Mouse (Mus musculus): ENCODE measurements around the gene Rab22a.

Gene Rab22a

DNA sequence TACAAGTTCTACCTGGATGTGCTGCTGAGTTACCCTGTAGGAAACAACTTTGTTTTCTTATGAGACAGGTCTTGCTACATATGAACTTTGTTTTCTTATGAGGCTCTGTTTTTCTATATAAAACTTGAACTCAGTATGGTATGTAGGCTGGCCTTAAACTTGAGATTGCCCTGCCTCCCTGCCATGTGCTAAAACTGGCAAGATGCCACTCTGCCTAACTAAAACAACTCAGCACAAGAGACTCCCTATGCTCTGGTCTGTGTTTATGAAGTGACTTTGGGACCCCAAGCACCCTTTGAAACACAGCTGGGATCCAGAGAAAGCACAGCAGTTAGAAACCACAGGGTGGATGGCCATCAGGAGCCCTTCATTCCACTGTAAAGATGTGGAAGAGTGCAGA is 18.2 kb upstream of the Rab22a start:
- Histone ChIP-seq H3K27me3 (ENCODE audit: insufficient read depth, low read length) (no peaks in the 10 kb centered on the region), H3K4me1 (replicated peaks; ENCODE audit: low read depth, low read length) (0 out of 2 replicates have a peak, but pooled peaks cover 6% of the 10 kb centered on the region), H3K36me3 (ENCODE audit: insufficient read depth, low read length) (peaks cover 12% of the 10 kb centered on the region; the same call in 1 of the 2 replicates), H3K9me3 (ENCODE audit: low read length) (no peaks in the 10 kb centered on the region), H3K4me3 (replicated peaks; ENCODE audit: low read length) (no peak overlapping the region)
- no peak for TF ChIP-seq NANOG (IDR thresholded peaks at IDR 0.05; ENCODE audit: borderline replicate concordance, low read length)
- no peak for TF ChIP-seq CTCF (conservative IDR thresholded peaks at IDR 0.05; ENCODE audit: low read length)
- TF ChIP-seq POU5F1 (IDR thresholded peaks at IDR 0.05; ENCODE audit: borderline replicate concordance, low read length): no peak

DNA sequence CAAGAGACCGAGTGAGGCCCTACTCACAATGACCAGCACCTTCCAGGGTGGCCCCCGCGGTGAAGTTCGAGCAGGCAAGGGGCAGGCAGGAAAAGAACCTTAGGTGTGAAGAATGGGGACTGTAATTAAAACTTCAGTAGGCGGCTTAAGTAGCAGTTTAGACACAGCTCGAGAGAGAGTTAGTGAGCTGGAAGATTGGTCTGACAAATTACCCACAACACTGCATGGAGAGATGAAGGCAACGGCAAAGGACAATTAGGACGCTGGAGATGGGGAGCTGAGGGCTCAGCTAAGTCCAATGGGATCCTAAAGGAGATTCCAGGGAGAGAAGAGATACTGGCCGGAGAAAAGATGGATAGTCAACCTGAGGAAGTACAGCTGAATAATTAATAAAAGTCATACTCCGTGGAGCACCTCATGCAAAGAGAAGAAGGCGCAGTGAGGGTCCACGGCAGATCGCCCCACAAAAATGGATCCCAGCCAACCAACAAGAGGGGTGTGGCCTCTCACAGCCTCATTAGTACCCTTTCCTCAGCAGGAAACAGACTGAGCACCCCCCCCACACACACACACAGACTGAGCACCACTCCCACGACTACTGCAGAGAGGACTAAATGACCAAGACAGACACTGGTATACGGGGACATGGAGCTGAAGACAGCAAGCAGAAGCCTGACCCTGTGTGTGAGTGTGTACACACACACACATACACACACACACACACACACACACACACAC is 17.1 kb upstream of the Rab22a start:
- H3K4me1 ChIP-seq (replicated peaks; ENCODE audit: low read depth, low read length): 0 out of 2 replicates have a peak, but pooled peaks cover 6% of the 10 kb centered on the region
- no peaks in the 10 kb centered on the region for H3K27me3 ChIP-seq (ENCODE audit: insufficient read depth, low read length)
- H3K9me3 ChIP-seq (ENCODE audit: low read length): no peaks in the 10 kb centered on the region
- H3K36me3 ChIP-seq (ENCODE audit: insufficient read depth, low read length): peaks cover 10% of the 10 kb centered on the region; the same call in 1 of the 2 replicates
- TF ChIP-seq NANOG (IDR thresholded peaks at IDR 0.05; ENCODE audit: borderline replicate concordance, low read length) (no peak), CTCF (conservative IDR thresholded peaks at IDR 0.05; ENCODE audit: low read length) (no peak), POU5F1 (IDR thresholded peaks at IDR 0.05; ENCODE audit: borderline replicate concordance, low read length) (no peak)
- no peak overlapping the region for H3K4me3 ChIP-seq (replicated peaks; ENCODE audit: low read length)

DNA sequence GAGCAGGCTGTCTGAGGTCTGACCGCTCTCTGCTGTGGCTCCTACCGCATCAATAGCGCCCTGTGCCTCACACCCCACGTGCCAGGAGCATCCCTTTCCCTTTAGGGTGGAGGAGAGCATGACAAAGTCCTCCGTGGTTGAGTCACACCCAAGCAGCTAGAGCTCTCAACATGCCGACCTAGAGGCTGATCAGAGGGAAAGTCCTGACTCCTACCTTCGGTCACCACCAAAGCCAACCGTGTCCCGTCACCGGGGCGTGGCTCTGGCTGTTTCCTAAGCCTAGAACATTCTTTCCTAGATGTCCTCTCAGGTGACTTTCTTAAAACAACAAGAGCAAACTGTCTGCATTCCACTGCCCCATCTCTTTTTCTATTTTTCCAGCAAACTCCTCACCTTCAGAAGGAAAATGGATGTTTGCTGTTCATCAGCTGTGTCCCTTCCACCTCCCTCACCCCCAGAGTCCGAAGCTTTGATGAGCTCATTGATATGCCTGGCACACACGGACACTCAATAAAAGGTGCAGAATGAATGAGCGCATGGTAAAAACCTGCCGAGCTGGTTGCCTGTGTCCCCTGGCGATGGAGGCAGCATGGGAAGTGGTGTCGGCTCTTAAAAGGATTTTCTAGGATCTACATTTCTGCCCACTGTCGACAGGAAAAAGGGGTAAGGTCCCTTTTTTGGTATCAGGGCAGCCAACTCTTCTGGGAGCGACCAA is 12.2 kb upstream of the Rab22a start:
- H3K4me3 ChIP-seq (replicated peaks; ENCODE audit: low read length): no peak overlapping the region
- H3K27me3 ChIP-seq (ENCODE audit: insufficient read depth, low read length): no peaks in the 10 kb centered on the region
- H3K4me1 ChIP-seq (replicated peaks; ENCODE audit: low read depth, low read length): 0 out of 2 replicates have a peak, but pooled peaks cover 6% of the 10 kb centered on the region
- H3K9me3 ChIP-seq (ENCODE audit: low read length): no peaks in the 10 kb centered on the region
- no peaks in the 10 kb centered on the region for H3K36me3 ChIP-seq (ENCODE audit: insufficient read depth, low read length)
- TF ChIP-seq POU5F1 (IDR thresholded peaks at IDR 0.05; ENCODE audit: borderline replicate concordance, low read length): no peak
- TF ChIP-seq NANOG (IDR thresholded peaks at IDR 0.05; ENCODE audit: borderline replicate concordance, low read length): no peak
- no peak for TF ChIP-seq CTCF (conservative IDR thresholded peaks at IDR 0.05; ENCODE audit: low read length)

DNA sequence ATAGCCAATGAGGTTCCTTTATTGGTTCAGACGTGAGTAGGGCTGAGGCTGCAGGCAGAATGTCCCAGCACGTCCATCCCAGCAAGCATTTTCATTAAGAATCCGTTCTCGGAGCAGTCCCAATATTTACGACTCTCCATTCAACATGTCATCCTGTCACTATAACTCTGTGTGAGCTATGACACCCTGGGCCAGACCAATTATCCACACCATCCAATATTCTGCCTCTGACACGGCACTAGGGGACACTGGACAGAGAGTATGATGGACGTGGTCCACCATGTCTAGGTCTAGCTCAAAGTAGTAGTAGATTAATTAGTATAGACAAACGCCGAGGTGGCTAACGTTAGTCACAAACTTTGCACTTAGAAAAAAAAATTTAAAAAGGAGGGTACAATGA is 9.8 kb upstream of the Rab22a start:
- TF ChIP-seq POU5F1 (IDR thresholded peaks at IDR 0.05; ENCODE audit: borderline replicate concordance, low read length): no peak
- no peak for TF ChIP-seq NANOG (IDR thresholded peaks at IDR 0.05; ENCODE audit: borderline replicate concordance, low read length)
- no peak for TF ChIP-seq CTCF (conservative IDR thresholded peaks at IDR 0.05; ENCODE audit: low read length)
- no peaks in the 10 kb centered on the region for H3K36me3 ChIP-seq (ENCODE audit: insufficient read depth, low read length)
- no peaks in the 10 kb centered on the region for H3K9me3 ChIP-seq (ENCODE audit: low read length)
- H3K4me1 ChIP-seq (replicated peaks; ENCODE audit: low read depth, low read length): 0 out of 2 replicates have a peak, but pooled peaks cover 5% of the 10 kb centered on the region
- no peaks in the 10 kb centered on the region for H3K27me3 ChIP-seq (ENCODE audit: insufficient read depth, low read length)
- H3K4me3 ChIP-seq (replicated peaks; ENCODE audit: low read length): no peak overlapping the region

DNA sequence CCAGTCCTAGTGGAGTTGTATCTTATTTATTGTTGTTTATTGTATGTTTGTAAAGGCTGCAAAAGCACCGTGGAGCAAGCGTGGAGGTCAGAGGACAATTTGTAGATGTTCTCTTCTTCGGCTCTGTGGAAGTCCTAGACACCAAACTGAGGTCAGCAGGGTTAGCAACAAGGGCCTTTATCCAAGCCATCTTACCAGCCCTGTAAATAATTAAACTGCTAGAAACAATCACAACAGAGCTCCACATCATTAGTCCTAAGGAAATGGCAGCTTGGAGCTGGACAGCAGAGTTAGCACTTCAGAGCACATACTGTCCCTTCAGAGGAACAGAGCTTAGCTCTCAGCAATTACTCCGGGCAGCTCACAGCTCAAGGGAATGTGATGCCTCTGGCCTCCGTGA is 6.0 kb upstream of the Rab22a start:
- TF ChIP-seq NANOG (IDR thresholded peaks at IDR 0.05; ENCODE audit: borderline replicate concordance, low read length) (no peak), POU5F1 (IDR thresholded peaks at IDR 0.05; ENCODE audit: borderline replicate concordance, low read length) (no peak), CTCF (conservative IDR thresholded peaks at IDR 0.05; ENCODE audit: low read length) (no peak)
- H3K9me3 ChIP-seq (ENCODE audit: low read length): no peaks in the 10 kb centered on the region
- H3K4me3 ChIP-seq (replicated peaks; ENCODE audit: low read length): no peak overlapping the region
- no peaks in the 10 kb centered on the region for H3K36me3 ChIP-seq (ENCODE audit: insufficient read depth, low read length)
- H3K4me1 ChIP-seq (replicated peaks; ENCODE audit: low read depth, low read length): peaks cover 5% of the 10 kb centered on the region
- H3K27me3 ChIP-seq (ENCODE audit: insufficient read depth, low read length): no peaks in the 10 kb centered on the region

DNA sequence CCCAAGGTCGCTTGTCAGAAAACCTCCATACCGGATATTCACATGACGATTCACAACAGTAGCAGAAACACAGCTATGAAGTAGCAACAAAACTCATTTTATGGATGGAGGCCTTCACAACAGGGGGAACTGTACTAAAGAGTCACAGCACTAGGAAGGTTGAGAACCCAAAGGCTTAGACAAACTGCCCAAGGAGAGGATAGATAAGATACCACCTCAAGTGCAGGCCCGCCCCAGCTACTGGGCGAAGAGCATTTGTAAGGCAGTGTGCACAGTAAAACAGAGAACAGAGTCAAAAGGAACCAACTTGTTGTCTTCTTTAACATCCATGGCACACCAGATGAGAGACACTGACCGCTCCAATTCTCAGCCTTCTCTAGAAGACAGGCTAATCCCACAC is 1.8 kb upstream of the Rab22a start:
- H3K36me3 ChIP-seq (ENCODE audit: insufficient read depth, low read length): peaks cover 20% of the 10 kb centered on the region
- TF ChIP-seq CTCF (conservative IDR thresholded peaks at IDR 0.05; ENCODE audit: low read length) (no peak), NANOG (IDR thresholded peaks at IDR 0.05; ENCODE audit: borderline replicate concordance, low read length) (no peak), POU5F1 (IDR thresholded peaks at IDR 0.05; ENCODE audit: borderline replicate concordance, low read length) (no peak)
- peaks cover 30% of the 10 kb centered on the region for H3K4me1 ChIP-seq (replicated peaks; ENCODE audit: low read depth, low read length)
- no peak overlapping the region for H3K4me3 ChIP-seq (replicated peaks; ENCODE audit: low read length)
- no peaks in the 10 kb centered on the region for H3K27me3 ChIP-seq (ENCODE audit: insufficient read depth, low read length)
- no peaks in the 10 kb centered on the region for H3K9me3 ChIP-seq (ENCODE audit: low read length)

DNA sequence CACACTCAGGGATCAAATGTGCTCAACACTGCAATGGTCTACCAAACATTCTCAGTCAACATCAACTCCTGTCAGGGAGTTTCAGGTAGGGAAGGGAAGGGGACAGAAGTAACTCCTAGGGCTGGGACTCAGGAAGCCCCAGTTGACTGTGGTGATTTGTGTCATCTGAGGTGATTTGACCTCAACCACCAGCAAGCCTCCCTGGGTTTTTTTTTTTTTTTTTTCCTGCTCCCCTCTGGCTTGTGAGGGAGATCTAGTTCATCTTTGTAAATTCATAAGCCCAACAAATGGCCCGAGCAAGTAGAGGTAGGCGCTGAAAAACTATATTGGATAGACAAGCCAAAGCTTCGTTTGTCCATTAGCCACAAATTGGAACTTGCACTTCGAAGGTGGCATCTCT is 1.0 kb upstream of the Rab22a start:
- H3K27me3 ChIP-seq (ENCODE audit: insufficient read depth, low read length): no peaks in the 10 kb centered on the region
- H3K36me3 ChIP-seq (ENCODE audit: insufficient read depth, low read length): peaks cover 28% of the 10 kb centered on the region
- peaks cover 37% of the 10 kb centered on the region for H3K4me1 ChIP-seq (replicated peaks; ENCODE audit: low read depth, low read length)
- H3K4me3 ChIP-seq (replicated peaks; ENCODE audit: low read length): peak overlapping the region; percentile 86
- no peaks in the 10 kb centered on the region for H3K9me3 ChIP-seq (ENCODE audit: low read length)
- TF ChIP-seq POU5F1 (IDR thresholded peaks at IDR 0.05; ENCODE audit: borderline replicate concordance, low read length) (no peak), NANOG (IDR thresholded peaks at IDR 0.05; ENCODE audit: borderline replicate concordance, low read length) (no peak), CTCF (conservative IDR thresholded peaks at IDR 0.05; ENCODE audit: low read length) (no peak)

DNA sequence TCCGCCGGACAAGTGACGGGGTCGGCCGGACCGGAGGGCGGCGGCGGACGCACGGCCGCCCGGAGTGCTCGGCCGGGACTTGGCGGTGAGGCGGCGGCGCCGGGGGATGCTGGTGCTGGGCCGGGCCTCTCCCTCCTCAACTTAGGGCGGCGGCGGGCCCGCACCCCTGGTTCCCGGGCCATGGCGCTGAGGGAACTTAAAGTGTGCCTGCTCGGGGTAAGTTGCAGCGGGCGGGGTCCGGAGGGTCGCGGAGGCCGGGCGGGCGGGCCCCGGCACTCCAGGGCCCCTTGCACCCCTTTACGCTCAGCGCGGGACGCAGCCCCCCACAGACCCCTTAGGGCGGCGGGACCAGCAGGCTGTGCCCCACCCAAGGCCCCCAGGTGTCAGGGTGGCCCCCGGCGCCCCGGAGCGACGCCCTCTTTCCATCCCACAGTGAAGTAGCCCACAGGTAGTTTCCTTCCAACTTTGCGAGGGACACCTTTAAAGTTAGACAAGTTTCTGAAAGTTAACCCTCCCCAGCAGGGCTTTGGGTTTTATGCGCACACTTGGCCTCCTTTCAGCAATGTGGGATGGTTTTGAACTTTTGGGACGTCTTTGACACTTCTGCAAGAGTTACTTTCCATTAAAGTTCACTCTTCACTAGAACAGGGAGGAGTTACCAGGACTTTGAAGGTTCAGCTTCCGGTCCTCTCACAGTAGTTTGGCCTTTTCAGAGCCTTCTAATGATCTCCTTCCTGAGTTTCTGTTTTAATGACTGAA is 545 bp downstream of the Rab22a start:
- no peak for TF ChIP-seq NANOG (IDR thresholded peaks at IDR 0.05; ENCODE audit: borderline replicate concordance, low read length)
- no peak for TF ChIP-seq CTCF (conservative IDR thresholded peaks at IDR 0.05; ENCODE audit: low read length)
- no peak for TF ChIP-seq POU5F1 (IDR thresholded peaks at IDR 0.05; ENCODE audit: borderline replicate concordance, low read length)

More for the DNA sequence above, 545 bp downstream of the Rab22a start:
- no peaks in the 10 kb centered on the region for H3K27me3 ChIP-seq (ENCODE audit: insufficient read depth, low read length)
- peaks cover 38% of the 10 kb centered on the region for H3K4me1 ChIP-seq (replicated peaks; ENCODE audit: low read depth, low read length)
- H3K4me3 ChIP-seq (replicated peaks; ENCODE audit: low read length): peak overlapping the region; percentile 97
- no peaks in the 10 kb centered on the region for H3K9me3 ChIP-seq (ENCODE audit: low read length)
- peaks cover 44% of the 10 kb centered on the region for H3K36me3 ChIP-seq (ENCODE audit: insufficient read depth, low read length)

All from E14TG2a.4 (cell line).